Mouse (Mus musculus): ENCODE data around the gene Zcchc14. TPM values are rescaled to one million over a fixed set of nuclear protein-coding genes. Genes with fewer than 3 reads are reported as not detected.
"Not testable (repeated sequence)": the region's sequence is repeated elsewhere in the genome, so short reads cannot be mapped to it uniquely, and the experiment has no call there.

Zcchc14 gene
- polyA plus RNA-seq, 1 experiment from 2014 or later = 16.9 TPM

- 60% methylated on average over 5 of the region's 5 CpGs for WGBS
- H3K27ac ChIP-seq = no peak overlapping the region
- no peaks in the 10 kb centered on the region for H3K9me3 ChIP-seq
- no peak overlapping the region for H3K4me3 ChIP-seq
- DNase-seq (ENCODE audit: extremely low spot score, low spot score) = no peak
- H3K36me3 ChIP-seq (replicated peaks) = no peaks in the 10 kb centered on the region
- H3K4me1 ChIP-seq = no peaks in the 10 kb centered on the region; the same call in 1 of the 2 replicates
- no peaks in the 10 kb centered on the region for H3K27me3 ChIP-seq (ENCODE audit: poor library complexity, severe bottlenecking)
These were observed 26.0 kb upstream of the Zcchc14 start for GRCm38 (mm10) chr8:121678696-121679095.

GRCm38 (mm10) chr8:121675701-121676100, 23.0 kb upstream of the Zcchc14 start:
- Histone ChIP-seq H3K4me3 (no peak overlapping the region), H3K9me3 (no peaks in the 10 kb centered on the region), H3K27ac (0 out of 2 replicates have a peak overlapping the region, but pooled peaks have one; percentile 15), H3K27me3 (ENCODE audit: poor library complexity, severe bottlenecking) (no peaks in the 10 kb centered on the region), H3K36me3 (replicated peaks) (no peaks in the 10 kb centered on the region), H3K4me1 (no peaks in the 10 kb centered on the region)
- no peak for DNase-seq (ENCODE audit: extremely low spot score, low spot score)
- 71% methylated on average over 20 of the region's 20 CpGs for WGBS

DNA sequence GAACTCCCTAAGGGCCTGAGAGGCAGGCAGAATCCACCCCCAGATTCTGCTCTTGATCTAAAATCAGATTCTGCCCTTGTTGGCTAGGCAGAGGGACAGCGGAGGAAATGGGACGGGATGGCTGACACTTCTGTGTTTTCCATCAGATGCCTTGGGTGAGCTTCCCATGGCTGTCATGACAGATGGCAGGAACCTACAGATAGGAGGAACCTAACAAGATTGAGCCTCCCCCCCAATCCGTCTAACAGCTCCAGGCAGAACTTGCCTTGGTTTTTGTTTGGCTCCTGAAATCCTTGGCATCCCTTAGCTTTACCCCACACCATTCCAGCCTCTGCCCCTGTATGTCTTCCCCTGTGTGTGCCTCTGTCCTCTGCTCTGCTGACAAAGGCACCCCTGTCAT, 22.5 kb upstream of the Zcchc14 start:
- Histone ChIP-seq H3K9me3 (no peaks in the 10 kb centered on the region), H3K4me1 (no peaks in the 10 kb centered on the region), H3K27ac (no peak overlapping the region), H3K36me3 (replicated peaks) (no peaks in the 10 kb centered on the region), H3K4me3 (no peak overlapping the region), H3K27me3 (ENCODE audit: poor library complexity, severe bottlenecking) (no peaks in the 10 kb centered on the region)
- 89% methylated on average over 3 of the region's 3 CpGs for whole genome bisulfite sequencing
- no peak for DNase-seq (ENCODE audit: extremely low spot score, low spot score)

DNA sequence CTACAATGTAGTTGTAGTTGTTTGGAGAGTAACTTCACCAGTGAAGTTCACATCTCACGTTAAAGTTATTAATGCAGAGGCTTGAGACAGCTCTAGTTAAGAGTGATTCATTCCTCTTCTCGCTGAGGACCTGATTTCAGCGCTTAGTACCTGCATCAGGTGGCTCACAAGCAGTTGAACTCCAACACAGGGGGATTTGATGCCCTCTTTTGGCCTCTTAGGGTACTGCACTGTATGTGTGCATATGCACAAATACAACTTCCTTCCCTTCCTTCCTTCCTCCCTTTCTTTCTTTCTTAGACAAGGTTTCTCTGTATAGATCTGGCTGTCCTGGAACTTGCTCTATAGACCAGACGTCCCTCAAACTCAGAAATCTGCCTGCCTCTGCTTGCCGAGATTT, 21.8 kb upstream of the Zcchc14 start:
- no peak for DNase-seq (ENCODE audit: extremely low spot score, low spot score)
- H3K4me3 ChIP-seq = no peak overlapping the region
- H3K27ac ChIP-seq = no peak overlapping the region
- H3K9me3 ChIP-seq = no peaks in the 10 kb centered on the region
- peaks cover under 1% of the 10 kb centered on the region; the same call in 1 of the 2 replicates for H3K4me1 ChIP-seq
- no peaks in the 10 kb centered on the region for H3K27me3 ChIP-seq (ENCODE audit: poor library complexity, severe bottlenecking)
- 67% methylated on average over 5 of the region's 5 CpGs for WGBS
- no peaks in the 10 kb centered on the region for H3K36me3 ChIP-seq (replicated peaks)

DNA sequence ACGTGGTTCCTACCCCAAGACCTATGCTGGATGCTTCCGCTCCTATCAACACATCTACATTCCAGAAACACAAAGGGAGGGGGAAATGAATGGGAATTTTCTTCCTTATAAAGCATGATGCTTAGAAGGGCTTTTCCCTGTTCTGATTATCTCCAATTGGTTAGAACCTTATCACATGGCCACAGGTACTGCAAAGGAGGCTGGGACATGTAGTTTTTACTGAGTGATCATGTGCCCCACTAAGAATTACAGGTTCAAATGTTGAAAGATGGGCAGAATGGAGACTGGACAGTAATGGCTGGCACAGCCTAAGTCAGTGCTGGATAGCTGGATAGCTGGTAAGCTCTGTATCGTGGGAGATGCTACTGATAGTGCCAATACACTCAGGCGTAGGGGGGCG, 21.2 kb upstream of the Zcchc14 start:
- Histone ChIP-seq H3K36me3 (replicated peaks) (no peaks in the 10 kb centered on the region), H3K27ac (no peak overlapping the region), H3K9me3 (no peaks in the 10 kb centered on the region), H3K4me3 (no peak overlapping the region), H3K4me1 (peaks cover 6% of the 10 kb centered on the region), H3K27me3 (ENCODE audit: poor library complexity, severe bottlenecking) (no peaks in the 10 kb centered on the region)
- DNase-seq (ENCODE audit: extremely low spot score, low spot score) = no peak
- 81% methylated on average over 5 of the region's 5 CpGs for WGBS

DNA sequence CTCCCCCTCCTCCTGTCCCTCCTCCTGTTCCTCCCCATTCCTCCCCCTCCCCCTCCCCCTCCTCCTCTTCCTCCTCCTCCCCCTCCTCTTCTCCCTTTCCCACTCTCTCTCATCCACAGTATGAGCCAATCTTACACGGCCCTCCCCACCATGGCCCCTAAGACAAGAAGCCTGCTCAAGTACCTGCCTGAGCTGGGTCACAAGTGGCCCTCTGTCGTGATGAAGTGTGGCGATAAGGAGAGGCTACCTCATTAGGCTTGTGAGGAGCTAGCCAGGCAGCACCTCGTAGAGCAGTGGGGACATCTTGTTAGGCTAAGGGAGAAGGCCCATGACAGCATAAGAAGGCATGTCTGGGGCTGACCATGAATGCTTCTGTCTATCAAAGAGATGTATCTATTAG, 20.5 kb upstream of the Zcchc14 start:
- H3K27me3 ChIP-seq (ENCODE audit: poor library complexity, severe bottlenecking) = 0 out of 2 replicates have a peak, but pooled peaks cover 4% of the 10 kb centered on the region
- DNase-seq (ENCODE audit: extremely low spot score, low spot score) = no peak
- no peaks in the 10 kb centered on the region for H3K9me3 ChIP-seq
- H3K27ac ChIP-seq = no peak overlapping the region
- 69% methylated on average over 4 of the region's 4 CpGs for WGBS
- peaks cover 14% of the 10 kb centered on the region for H3K4me1 ChIP-seq
- H3K4me3 ChIP-seq = no peak overlapping the region
- H3K36me3 ChIP-seq (replicated peaks) = no peaks in the 10 kb centered on the region

GRCm38 (mm10) chr8:121669208-121669607, 16.5 kb upstream of the Zcchc14 start:
- H3K4me3 ChIP-seq = no peak overlapping the region
- DNase-seq (ENCODE audit: extremely low spot score, low spot score) = no peak
- 14% methylated on average over 8 of the region's 8 CpGs for whole genome bisulfite sequencing

DNA sequence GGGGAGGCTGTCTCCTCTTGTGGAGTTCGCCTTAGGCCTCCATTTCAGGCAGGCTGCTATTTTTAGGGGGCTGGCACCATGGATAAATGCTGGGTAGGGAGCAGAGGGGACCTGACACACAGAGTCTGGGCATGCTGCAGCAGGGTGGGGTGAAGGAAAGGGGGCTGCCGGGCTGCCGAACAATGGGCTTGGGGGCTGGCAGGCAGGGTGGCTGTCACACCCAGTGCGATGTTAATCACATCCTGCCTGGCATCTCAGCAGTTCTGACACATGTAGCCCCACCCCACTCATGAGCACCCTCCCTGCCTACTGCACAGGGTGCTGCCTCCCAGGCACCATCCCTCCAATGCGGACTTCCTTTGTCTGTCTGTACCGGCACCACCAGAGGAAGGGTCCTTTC, 15.9 kb upstream of the Zcchc14 start:
- Histone ChIP-seq H3K4me3 (no peak overlapping the region), H3K27me3 (ENCODE audit: poor library complexity, severe bottlenecking) (0 out of 2 replicates have a peak, but pooled peaks cover 4% of the 10 kb centered on the region), H3K4me1 (peaks cover 34% of the 10 kb centered on the region), H3K27ac (peak overlapping the region; percentile 63), H3K9me3 (no peaks in the 10 kb centered on the region), H3K36me3 (replicated peaks) (no peaks in the 10 kb centered on the region)
- WGBS = 51% methylated on average over 6 of the region's 6 CpGs
- DNase-seq (ENCODE audit: extremely low spot score, low spot score) = no peak

More at GRCm38 (mm10) chr8:121669208-121669607, 16.5 kb upstream of the Zcchc14 start:
- no peaks in the 10 kb centered on the region for H3K36me3 ChIP-seq (replicated peaks)
- H3K4me1 ChIP-seq = peaks cover 32% of the 10 kb centered on the region
- H3K27me3 ChIP-seq (ENCODE audit: poor library complexity, severe bottlenecking) = 0 out of 2 replicates have a peak, but pooled peaks cover 4% of the 10 kb centered on the region
- H3K9me3 ChIP-seq = no peaks in the 10 kb centered on the region
- H3K27ac ChIP-seq = peak overlapping the region; percentile 63

- H3K27ac ChIP-seq = peak overlapping the region; percentile 63
- WGBS = 74% methylated on average over 9 of the region's 9 CpGs
These were observed 15.3 kb upstream of the Zcchc14 start for GRCm38 (mm10) chr8:121667936-121668500.

GRCm38 (mm10) chr8:121665329-121665728, 12.6 kb upstream of the Zcchc14 start:
- 9% methylated on average over 16 of the region's 16 CpGs for WGBS
- peak; percentile 60 for DNase-seq (ENCODE audit: extremely low spot score, low spot score)
- peak overlapping the region; percentile 39 for H3K4me3 ChIP-seq
- no peaks in the 10 kb centered on the region for H3K9me3 ChIP-seq
- no peaks in the 10 kb centered on the region for H3K36me3 ChIP-seq (replicated peaks)
- H3K27me3 ChIP-seq (ENCODE audit: poor library complexity, severe bottlenecking) = 0 out of 2 replicates have a peak, but pooled peaks cover 4% of the 10 kb centered on the region
- H3K4me1 ChIP-seq = peaks cover 34% of the 10 kb centered on the region
- H3K27ac ChIP-seq = peak overlapping the region; percentile 79

More at GRCm38 (mm10) chr8:121667936-121668500, 15.3 kb upstream of the Zcchc14 start:
- peaks cover 34% of the 10 kb centered on the region for H3K4me1 ChIP-seq
- not testable (repeated sequence) for H3K4me3 ChIP-seq; DNase-seq (ENCODE audit: extremely low spot score, low spot score); H3K27me3 ChIP-seq (ENCODE audit: poor library complexity, severe bottlenecking); H3K36me3 ChIP-seq (replicated peaks); H3K9me3 ChIP-seq

DNA sequence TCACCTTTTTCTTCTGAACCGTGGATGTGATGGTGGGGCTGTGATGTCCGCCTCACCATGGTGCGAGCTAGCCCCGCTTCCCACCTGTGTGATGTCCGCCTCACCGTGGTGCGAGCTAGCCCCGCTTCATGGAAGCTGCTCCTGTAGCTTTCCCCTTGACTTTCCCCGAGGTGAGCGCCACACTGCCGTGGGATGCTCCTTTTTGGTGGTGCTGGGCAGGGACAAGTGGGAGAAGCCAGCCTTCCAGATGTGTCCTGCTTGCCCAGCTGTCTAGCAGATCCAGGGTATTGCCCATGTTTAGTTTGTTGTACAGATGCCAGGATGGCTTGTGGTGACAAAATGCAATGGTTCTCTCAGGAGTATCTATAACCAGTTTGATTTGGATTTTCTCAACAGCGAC, 10.4 kb upstream of the Zcchc14 start:
- WGBS = 91% methylated on average over 12 of the region's 12 CpGs
- Histone ChIP-seq H3K4me3 (no peak overlapping the region), H3K27me3 (ENCODE audit: poor library complexity, severe bottlenecking) (no peaks in the 10 kb centered on the region), H3K9me3 (no peaks in the 10 kb centered on the region), H3K27ac (no peak overlapping the region), H3K36me3 (replicated peaks) (no peaks in the 10 kb centered on the region), H3K4me1 (peaks cover 20% of the 10 kb centered on the region)
- DNase-seq (ENCODE audit: extremely low spot score, low spot score) = no peak

DNA sequence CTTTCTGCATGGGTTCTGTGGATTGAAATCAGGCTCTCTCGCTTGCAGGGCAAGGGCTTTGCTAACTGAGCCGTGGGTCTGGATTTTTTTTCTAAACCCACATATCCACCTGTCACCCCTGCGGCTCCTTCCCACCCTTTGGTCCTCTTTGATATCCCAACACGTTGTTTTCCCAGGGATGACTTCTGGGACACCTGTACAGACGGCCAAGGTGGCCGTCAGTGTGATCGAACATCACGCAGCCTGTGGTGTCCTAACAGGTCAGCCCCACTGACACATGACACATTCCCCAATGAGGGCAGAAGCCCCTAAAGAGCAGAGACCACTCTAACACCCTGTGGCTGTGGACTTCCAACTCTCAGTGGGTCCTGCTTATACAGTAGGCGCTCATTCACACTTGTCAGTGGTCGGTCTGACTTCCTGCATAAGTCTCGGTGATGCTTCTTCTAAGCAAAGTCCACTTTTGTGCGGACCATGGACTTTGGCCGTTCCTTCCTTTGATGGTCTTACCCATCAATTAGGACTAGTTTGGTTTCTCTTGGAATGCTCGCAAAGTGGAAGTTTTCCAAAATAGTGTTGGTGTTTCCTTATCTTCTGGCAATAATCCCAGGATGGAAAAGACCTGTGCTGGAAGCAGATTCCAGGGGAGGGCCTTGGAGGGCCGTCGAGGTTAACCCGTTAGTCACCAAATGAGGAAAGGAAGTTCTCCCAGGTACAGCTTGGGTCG, 9.1 kb upstream of the Zcchc14 start:
- DNase-seq (ENCODE audit: extremely low spot score, low spot score) = no peak
- H3K4me3 ChIP-seq = no peak overlapping the region

GRCm38 (mm10) chr8:121660602-121661001, 7.9 kb upstream of the Zcchc14 start:
- 86% methylated on average over 15 of the region's 15 CpGs for WGBS
- H3K4me1 ChIP-seq = peaks cover 16% of the 10 kb centered on the region
- H3K27me3 ChIP-seq (ENCODE audit: poor library complexity, severe bottlenecking) = no peaks in the 10 kb centered on the region
- no peak overlapping the region for H3K4me3 ChIP-seq
- no peak for DNase-seq (ENCODE audit: extremely low spot score, low spot score)
- H3K9me3 ChIP-seq = no peaks in the 10 kb centered on the region
- H3K27ac ChIP-seq = no peak overlapping the region
- H3K36me3 ChIP-seq (replicated peaks) = no peaks in the 10 kb centered on the region

More for the DNA sequence above, 9.1 kb upstream of the Zcchc14 start:
- Histone ChIP-seq H3K4me1 (peaks cover 19% of the 10 kb centered on the region), H3K27ac (no peak overlapping the region), H3K9me3 (no peaks in the 10 kb centered on the region), H3K27me3 (ENCODE audit: poor library complexity, severe bottlenecking) (no peaks in the 10 kb centered on the region), H3K36me3 (replicated peaks) (no peaks in the 10 kb centered on the region)
- 90% methylated on average over 18 of the region's 18 CpGs for WGBS
